Mouse (Mus musculus): ENCODE measurements around the gene Bpgm. TPM values are rescaled to one million over a fixed set of nuclear protein-coding genes. Genes with fewer than 3 reads are reported as not detected.

Bpgm gene
- polyA plus RNA-seq, 1 experiment from 2014 or later: 84.8 TPM

GRCm38 (mm10) chr6:34493327-34494095, 17.5 kb downstream of the Bpgm start:
- ATAC-seq (ENCODE audit: low FRiP score, low read depth): no peak
- no peak overlapping the region for H3K4me2 ChIP-seq
- H3K9me3 ChIP-seq: no peaks in the 10 kb centered on the region
- H3K27me3 ChIP-seq: no peaks in the 10 kb centered on the region
- H3K4me1 ChIP-seq (replicated peaks): 0 out of 2 replicates have a peak, but pooled peaks cover 5% of the 10 kb centered on the region
- no peak overlapping the region for H3K27ac ChIP-seq (replicated peaks)
- H3K36me3 ChIP-seq: no peaks in the 10 kb centered on the region
- 80% methylated on average over 21 of the region's 21 CpGs for WGBS
- H3K9ac ChIP-seq: no peak overlapping the region
- no peak overlapping the region for H3K4me3 ChIP-seq

- Histone ChIP-seq H3K27me3 (no peaks in the 10 kb centered on the region), H3K9me3 (no peaks in the 10 kb centered on the region), H3K4me2 (no peak overlapping the region), H3K4me1 (replicated peaks) (0 out of 2 replicates have a peak, but pooled peaks cover 5% of the 10 kb centered on the region), H3K36me3 (no peaks in the 10 kb centered on the region), H3K9ac (no peak overlapping the region), H3K27ac (replicated peaks) (no peak overlapping the region), H3K4me3 (no peak overlapping the region)
- 67% methylated on average over 7 of the region's 7 CpGs for WGBS
- ATAC-seq (ENCODE audit: low FRiP score, low read depth): no peak
Measured at GRCm38 (mm10) chr6:34495140-34495551, 19.1 kb downstream of the Bpgm start.

GRCm38 (mm10) chr6:34497991-34498625, 22.1 kb downstream of the Bpgm start:
- H3K4me1 ChIP-seq (replicated peaks): 0 out of 2 replicates have a peak, but pooled peaks cover 7% of the 10 kb centered on the region
- H3K27me3 ChIP-seq: no peaks in the 10 kb centered on the region
- no peak overlapping the region for H3K27ac ChIP-seq (replicated peaks)
- no peak overlapping the region for H3K4me3 ChIP-seq
- H3K9me3 ChIP-seq: no peaks in the 10 kb centered on the region
- H3K4me2 ChIP-seq: no peak overlapping the region
- no peaks in the 10 kb centered on the region for H3K36me3 ChIP-seq
- no peak for ATAC-seq (ENCODE audit: low FRiP score, low read depth)
- H3K9ac ChIP-seq: no peak overlapping the region
- WGBS: 77% methylated on average over 5 of the region's 5 CpGs

GRCm38 (mm10) chr6:34502291-34502690, 26.3 kb downstream of the Bpgm start:
- 0 out of 2 replicates have a peak, but pooled peaks cover 3% of the 10 kb centered on the region for H3K4me1 ChIP-seq (replicated peaks)
- H3K9ac ChIP-seq: no peak overlapping the region
- peaks cover 4% of the 10 kb centered on the region; the same call in 1 of the 2 replicates for H3K36me3 ChIP-seq
- H3K9me3 ChIP-seq: no peaks in the 10 kb centered on the region
- H3K27me3 ChIP-seq: no peaks in the 10 kb centered on the region
- ATAC-seq (ENCODE audit: low FRiP score, low read depth): no peak
- no peak overlapping the region for H3K27ac ChIP-seq (replicated peaks)
- no peak overlapping the region for H3K4me3 ChIP-seq
- no peak overlapping the region for H3K4me2 ChIP-seq
- 77% methylated on average over 7 of the region's 7 CpGs for WGBS

GRCm38 (mm10) chr6:34505957-34506356, 29.9 kb downstream of the Bpgm start:
- Histone ChIP-seq H3K9ac (no peak overlapping the region), H3K27ac (replicated peaks) (peak overlapping the region; percentile 31; the same call in 1 of the 2 replicates), H3K27me3 (no peaks in the 10 kb centered on the region), H3K4me1 (replicated peaks) (0 out of 2 replicates have a peak, but pooled peaks cover 3% of the 10 kb centered on the region), H3K9me3 (no peaks in the 10 kb centered on the region), H3K4me2 (no peak overlapping the region), H3K4me3 (no peak overlapping the region), H3K36me3 (peaks cover 4% of the 10 kb centered on the region; the same call in 1 of the 2 replicates)
- WGBS: 76% methylated on average over 11 of the region's 11 CpGs
- no peak for ATAC-seq (ENCODE audit: low FRiP score, low read depth)

GRCm38 (mm10) chr6:34507581-34507980, 31.6 kb downstream of the Bpgm start:
- Histone ChIP-seq H3K4me3 (no peak overlapping the region), H3K4me2 (no peak overlapping the region), H3K36me3 (peaks cover 4% of the 10 kb centered on the region; the same call in 1 of the 2 replicates), H3K9ac (no peak overlapping the region), H3K27me3 (no peaks in the 10 kb centered on the region), H3K27ac (replicated peaks) (no peak overlapping the region), H3K9me3 (no peaks in the 10 kb centered on the region), H3K4me1 (replicated peaks) (0 out of 2 replicates have a peak, but pooled peaks cover 4% of the 10 kb centered on the region)
- no peak for ATAC-seq (ENCODE audit: low FRiP score, low read depth)
- 86% methylated on average over 4 of the region's 4 CpGs for WGBS

GRCm38 (mm10) chr6:34508016-34508415, 32.0 kb downstream of the Bpgm start:
- H3K4me2 ChIP-seq: no peak overlapping the region
- H3K27me3 ChIP-seq: no peaks in the 10 kb centered on the region
- no peak overlapping the region for H3K9ac ChIP-seq
- peaks cover 4% of the 10 kb centered on the region; the same call in 1 of the 2 replicates for H3K36me3 ChIP-seq
- 0 out of 2 replicates have a peak, but pooled peaks cover 4% of the 10 kb centered on the region for H3K4me1 ChIP-seq (replicated peaks)
- H3K9me3 ChIP-seq: no peaks in the 10 kb centered on the region
- H3K27ac ChIP-seq (replicated peaks): no peak overlapping the region
- WGBS: 92% methylated on average over 4 of the region's 4 CpGs
- no peak for ATAC-seq (ENCODE audit: low FRiP score, low read depth)
- no peak overlapping the region for H3K4me3 ChIP-seq

GRCm38 (mm10) chr6:34510277-34510676, 34.3 kb downstream of the Bpgm start:
- H3K9me3 ChIP-seq: no peaks in the 10 kb centered on the region
- no peak overlapping the region for H3K27ac ChIP-seq (replicated peaks)
- no peaks in the 10 kb centered on the region for H3K27me3 ChIP-seq
- H3K4me1 ChIP-seq (replicated peaks): 0 out of 2 replicates have a peak, but pooled peaks cover 6% of the 10 kb centered on the region
- ATAC-seq (ENCODE audit: low FRiP score, low read depth): no peak
- no peak overlapping the region for H3K4me3 ChIP-seq
- H3K4me2 ChIP-seq: no peak overlapping the region
- no peak overlapping the region for H3K9ac ChIP-seq
- WGBS: 96% methylated on average over 5 of the region's 5 CpGs
- H3K36me3 ChIP-seq: 0 out of 2 replicates have a peak, but pooled peaks cover under 1% of the 10 kb centered on the region

GRCm38 (mm10) chr6:34511410-34511809, 35.4 kb downstream of the Bpgm start:
- ATAC-seq (ENCODE audit: low FRiP score, low read depth): peak; percentile 93
- Histone ChIP-seq H3K4me1 (replicated peaks) (0 out of 2 replicates have a peak, but pooled peaks cover 6% of the 10 kb centered on the region), H3K9me3 (no peaks in the 10 kb centered on the region), H3K36me3 (no peaks in the 10 kb centered on the region), H3K27ac (replicated peaks) (no peak overlapping the region), H3K27me3 (no peaks in the 10 kb centered on the region), H3K9ac (no peak overlapping the region), H3K4me3 (no peak overlapping the region), H3K4me2 (no peak overlapping the region)
- WGBS: 58% methylated on average over 2 of the region's 2 CpGs

GRCm38 (mm10) chr6:34512741-34513140, 36.7 kb downstream of the Bpgm start:
- H3K4me2 ChIP-seq: no peak overlapping the region
- no peak overlapping the region for H3K4me3 ChIP-seq
- H3K9me3 ChIP-seq: no peaks in the 10 kb centered on the region
- H3K27ac ChIP-seq (replicated peaks): no peak overlapping the region
- no peaks in the 10 kb centered on the region for H3K27me3 ChIP-seq
- 0 out of 2 replicates have a peak, but pooled peaks cover 6% of the 10 kb centered on the region for H3K4me1 ChIP-seq (replicated peaks)
- no peak for ATAC-seq (ENCODE audit: low FRiP score, low read depth)
- H3K36me3 ChIP-seq: no peaks in the 10 kb centered on the region
- H3K9ac ChIP-seq: no peak overlapping the region

GRCm38 (mm10) chr6:34514655-34515054, 38.6 kb downstream of the Bpgm start:
- no peak overlapping the region for H3K27ac ChIP-seq (replicated peaks)
- 0 out of 2 replicates have a peak, but pooled peaks cover 6% of the 10 kb centered on the region for H3K4me1 ChIP-seq (replicated peaks)
- 54% methylated on average over 5 of the region's 5 CpGs for WGBS
- ATAC-seq (ENCODE audit: low FRiP score, low read depth): no peak
- H3K4me3 ChIP-seq: no peak overlapping the region
- no peaks in the 10 kb centered on the region for H3K27me3 ChIP-seq
- H3K36me3 ChIP-seq: no peaks in the 10 kb centered on the region
- no peaks in the 10 kb centered on the region for H3K9me3 ChIP-seq
- no peak overlapping the region for H3K9ac ChIP-seq
- no peak overlapping the region for H3K4me2 ChIP-seq

Measured in hindbrain, embryonic 15.5 days (tissue).